Mouse (Mus musculus) testis, adult 2 months (tissue): ENCODE data around the gene Wfdc6b.

ENCODE experiments used
- CTCF ChIP-seq: fragments of 200-500 bp; IDR thresholded peaks from 2 replicates; pipeline ENCODE4 v1.5.1; 2012; ENCODE audit warnings: low read depth, mild to moderate bottlenecking, inconsistent platforms, low read length, moderate library complexity; ENCODE audit not compliant: control insufficient read depth, insufficient read depth, insufficient replicate concordance
- POLR2A ChIP-seq: fragments of 200-500 bp; IDR thresholded peaks from 2 replicates; pipeline ENCODE4 v1.6.1; 2012; ENCODE audit warnings: low read depth, mild to moderate bottlenecking, inconsistent platforms, low read length, moderate library complexity; ENCODE audit not compliant: control insufficient read depth

DNA sequence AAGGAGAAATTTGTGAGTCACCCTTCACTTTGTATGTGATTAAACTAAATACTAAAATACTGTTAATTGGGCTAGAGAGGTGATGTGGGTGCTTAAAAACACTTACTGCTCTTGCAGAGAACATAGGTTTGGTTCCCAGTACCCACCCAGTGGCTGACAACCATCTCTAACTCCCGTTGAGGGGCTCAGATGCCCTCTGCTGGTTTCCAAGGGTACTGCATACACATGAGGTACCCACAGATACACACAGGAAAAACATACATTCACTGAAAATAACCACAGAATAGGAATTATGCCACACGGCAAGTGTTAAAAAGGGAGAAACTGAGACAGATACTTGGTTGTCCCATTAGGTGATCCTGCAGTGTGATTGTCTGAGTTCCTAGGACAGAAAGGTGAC lies 46.3 kb upstream of the Wfdc6b start:
- TF ChIP-seq CTCF (peak; percentile 60; the same call in 1 of the 2 replicates), POLR2A (no peak)
